Mouse (Mus musculus): Measurements from ENCODE around the gene Gm18336.

GRCm38 (mm10) chrX:73401616-73402015 is 3.1 kb upstream of the Gm18336 start:
- TF ChIP-seq CTCF (IDR thresholded peaks at IDR 0.05; ENCODE audit: control insufficient read depth, insufficient read depth, insufficient read length) (no peak), MAX (IDR thresholded peaks at IDR 0.05) (no peak), MYOD1 (IDR thresholded peaks at IDR 0.05; ENCODE audit: control insufficient read depth, insufficient read length, low read depth) (no peak), CEBPB (IDR thresholded peaks at IDR 0.05; ENCODE audit: low read depth) (no peak)
